Mouse (Mus musculus) right cerebral cortex, postnatal 10 days (tissue): Measurements from ENCODE around the gene Wdfy3.

Experiments used
- DNase-seq, 2 experiments: peaks; one replicate each; pipeline ENCODE4 v3.0.0; 2021; ENCODE audit warnings: low spot score in 2 of 2

The Wdfy3 gene

GRCm38 (mm10) chr5:101836221-101836620, 233.5 kb downstream of the Wdfy3 start:
- no peak for DNase-seq

DNA sequence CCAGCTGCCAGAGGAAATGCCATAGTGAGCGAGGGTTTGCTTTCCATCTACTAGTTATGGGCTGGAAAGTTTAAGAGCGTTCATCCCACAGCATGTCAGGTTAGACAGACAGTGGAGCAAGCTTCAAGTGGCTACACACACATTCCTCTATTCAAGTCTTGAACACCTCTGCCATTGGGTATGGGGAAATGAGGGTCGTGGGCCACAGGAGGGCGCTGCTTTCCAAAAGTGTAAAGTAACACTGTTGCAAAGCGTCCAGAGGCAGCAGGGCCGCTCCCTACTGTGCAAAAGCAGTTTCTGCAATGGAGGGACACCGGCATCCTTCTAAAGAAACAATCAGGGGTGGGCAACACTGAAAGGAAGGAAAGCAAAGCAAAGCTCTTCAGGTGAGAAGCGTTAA, 235.8 kb downstream of the Wdfy3 start:
- DNase-seq: no peak

DNA sequence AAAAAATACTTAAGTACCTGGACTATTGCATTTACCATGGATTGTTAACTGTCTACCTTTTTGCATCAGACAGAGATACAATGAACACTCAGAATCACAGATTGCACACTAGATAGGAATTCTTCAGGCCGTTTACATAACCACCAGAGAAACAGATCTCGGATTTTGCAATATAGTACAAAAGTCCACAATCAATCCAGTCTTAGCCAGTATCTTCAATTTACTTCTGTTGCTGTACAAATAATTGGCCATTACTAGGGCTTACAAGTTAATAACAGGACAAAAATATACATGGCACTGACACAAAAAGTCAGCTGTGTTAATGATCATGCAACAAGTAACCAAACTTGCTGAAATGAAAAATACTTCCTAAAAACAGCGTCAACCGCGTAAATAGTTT, 236.7 kb downstream of the Wdfy3 start:
- DNase-seq: no peak

DNA sequence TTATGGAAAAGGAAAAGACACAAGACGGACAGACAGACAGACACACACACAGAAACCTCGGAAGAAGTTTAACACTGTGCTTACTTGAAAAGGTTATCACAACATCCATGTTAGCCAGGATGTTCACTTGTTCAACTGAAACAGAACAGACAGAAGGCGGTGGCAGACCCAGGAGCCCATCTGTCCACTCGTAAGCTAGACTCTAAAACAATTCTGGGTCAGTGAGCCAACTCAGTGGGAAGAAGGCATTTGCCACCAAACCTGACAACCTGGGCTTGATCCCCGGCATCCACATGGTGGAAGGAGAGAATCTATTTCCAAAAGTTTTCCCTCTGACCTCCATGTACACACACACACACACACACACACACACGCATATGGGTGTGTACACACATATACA, 237.7 kb downstream of the Wdfy3 start:
- no peak for DNase-seq

DNA sequence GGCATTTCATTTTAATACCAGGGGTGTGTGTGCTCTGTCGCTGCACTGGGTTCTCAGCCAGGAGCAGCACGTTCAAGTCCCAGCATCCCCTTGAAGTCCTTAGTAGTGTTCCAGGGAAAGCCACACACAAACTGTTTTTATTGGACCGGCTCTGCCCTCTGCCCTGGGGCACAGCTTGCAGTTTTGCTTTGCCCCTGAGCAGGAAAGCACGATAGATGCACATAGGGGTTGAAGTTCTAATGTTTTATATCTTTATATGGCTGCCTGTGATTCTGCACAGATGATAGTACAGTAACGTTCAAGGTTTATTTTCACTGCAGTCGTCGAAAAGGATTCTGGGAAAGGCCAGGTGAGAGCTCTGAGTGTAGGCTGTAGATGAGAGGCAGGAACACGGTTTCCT, 239.5 kb downstream of the Wdfy3 start:
- no peak for DNase-seq

DNA sequence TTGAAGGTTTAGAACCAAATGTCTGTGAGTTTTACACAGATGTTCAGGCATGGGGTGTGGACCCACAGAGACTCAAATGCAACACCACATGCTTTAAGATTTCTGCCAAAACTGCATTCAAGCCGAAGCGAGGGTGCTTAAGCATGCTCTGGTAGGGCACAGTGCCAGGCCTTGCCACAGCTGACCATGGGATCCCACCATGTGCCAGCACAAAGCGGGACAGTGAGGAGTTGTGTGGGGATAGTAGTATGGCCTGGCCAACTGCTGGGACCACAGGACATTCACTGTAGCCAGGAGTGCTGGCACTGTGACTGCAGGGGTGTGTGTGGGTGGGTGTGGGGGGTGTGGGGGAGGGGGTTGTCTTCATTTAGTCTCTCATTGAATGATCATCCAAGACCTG, 240.8 kb downstream of the Wdfy3 start:
- no peak for DNase-seq

- DNase-seq: no peak
These were observed 242.2 kb downstream of the Wdfy3 start for GRCm38 (mm10) chr5:101827477-101827876.

DNA sequence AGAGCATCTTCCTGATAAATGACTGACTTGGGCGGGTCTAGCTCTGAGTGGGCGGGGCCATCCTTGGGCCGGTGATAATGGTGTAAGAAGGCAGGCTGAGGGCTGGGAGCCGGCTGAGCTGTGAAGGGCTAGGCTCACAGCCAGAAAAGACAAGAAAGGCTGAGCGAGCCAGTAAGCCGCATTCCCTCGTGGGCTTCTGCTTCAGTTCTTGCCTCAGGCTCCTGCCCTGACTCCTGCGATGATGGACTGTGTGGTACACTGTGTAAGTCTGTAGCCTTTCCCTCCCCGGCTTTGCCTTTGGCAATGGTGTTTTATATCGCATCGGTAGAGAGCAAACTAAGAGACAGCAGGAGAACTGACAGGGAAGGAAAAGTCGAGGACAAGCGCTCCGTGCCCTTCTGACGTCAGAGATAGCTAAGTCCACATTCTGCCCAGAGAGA, 243.2 kb downstream of the Wdfy3 start:
- DNase-seq: peak; percentile 51 to 56

- DNase-seq: no peak
These were observed 244.4 kb downstream of the Wdfy3 start for GRCm38 (mm10) chr5:101825111-101825911.

GRCm38 (mm10) chr5:101822311-101822670, 247.4 kb downstream of the Wdfy3 start:
- no peak for DNase-seq

DNA sequence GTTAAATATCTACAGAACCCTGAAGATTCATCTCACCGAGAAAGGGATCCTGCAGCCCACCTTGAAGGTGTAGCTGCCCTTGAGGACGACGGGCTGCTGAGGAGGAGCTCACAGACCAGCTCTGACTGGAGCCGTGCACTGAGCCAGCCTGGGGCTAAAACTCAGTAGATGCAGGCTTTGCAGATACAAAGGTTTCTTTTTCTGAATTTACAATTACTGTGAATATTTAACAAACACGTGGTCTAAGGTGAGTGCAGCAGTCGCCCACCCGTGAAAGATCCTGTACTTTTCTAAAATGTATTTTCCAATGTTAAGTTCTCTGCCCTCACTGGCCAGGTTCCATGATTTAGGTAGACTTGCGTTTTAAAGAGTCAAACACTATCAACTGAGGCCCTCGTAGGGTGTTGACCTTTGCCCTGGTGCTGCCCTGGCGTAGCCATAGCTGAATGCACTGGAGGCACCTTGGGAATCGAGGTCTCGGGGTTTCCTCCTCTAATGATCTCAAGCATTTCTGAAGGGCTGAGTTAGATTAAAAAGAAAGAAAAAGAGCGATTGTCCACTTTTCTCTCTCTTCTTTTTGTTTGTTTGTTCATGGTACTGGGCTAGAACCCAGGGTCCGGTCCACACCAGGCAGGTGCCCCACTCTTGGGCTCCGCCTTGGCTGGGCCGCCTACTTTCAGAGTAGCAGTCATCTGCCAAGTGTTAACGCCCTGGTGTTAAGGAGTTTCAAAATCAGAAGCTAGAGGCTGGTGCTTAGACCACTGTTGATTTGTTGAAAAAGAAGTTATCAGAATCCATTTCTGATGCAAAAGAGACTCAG, 248.0 kb downstream of the Wdfy3 start:
- DNase-seq: no peak

DNA sequence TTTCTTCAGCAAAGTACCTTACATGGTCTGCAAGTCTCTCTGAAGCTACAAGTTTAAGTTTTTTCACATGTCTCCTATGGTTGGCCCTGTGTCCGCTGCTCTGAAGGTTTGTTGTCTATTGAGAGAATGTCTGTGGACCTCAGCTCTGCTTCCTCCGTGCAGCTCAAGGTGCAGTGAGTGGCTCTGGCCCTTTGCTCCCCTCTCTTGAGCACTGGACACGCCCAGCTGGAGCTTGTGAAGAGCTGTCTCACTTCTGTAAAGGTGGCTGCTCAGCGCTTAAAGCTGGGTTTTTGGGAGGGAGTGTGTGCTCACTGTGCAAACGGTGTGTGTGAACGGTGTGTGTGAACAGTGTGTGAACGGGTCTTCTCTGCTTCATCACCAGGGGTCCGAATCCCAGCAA, 248.7 kb downstream of the Wdfy3 start:
- DNase-seq: no peak

DNA sequence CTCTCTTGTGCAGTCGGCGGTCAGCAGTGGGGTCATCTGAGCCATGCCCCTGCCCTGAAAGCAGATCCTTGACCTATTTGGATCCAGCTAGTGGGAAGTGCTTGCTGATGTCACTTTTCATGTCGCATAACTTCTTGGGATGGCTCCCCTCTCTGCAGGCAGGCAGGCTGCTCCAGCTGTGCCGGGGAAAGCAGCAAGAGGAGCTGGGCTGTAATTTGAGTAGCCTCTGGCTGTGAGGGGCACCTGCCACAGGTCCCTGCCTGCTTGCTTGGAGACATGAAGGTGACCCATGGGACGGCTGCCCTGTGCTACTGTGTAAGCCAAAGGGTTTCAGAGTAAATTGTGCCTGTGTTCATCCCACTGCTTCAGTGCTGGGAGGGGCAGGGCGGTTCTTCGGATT, 249.9 kb downstream of the Wdfy3 start:
- DNase-seq: no peak

DNA sequence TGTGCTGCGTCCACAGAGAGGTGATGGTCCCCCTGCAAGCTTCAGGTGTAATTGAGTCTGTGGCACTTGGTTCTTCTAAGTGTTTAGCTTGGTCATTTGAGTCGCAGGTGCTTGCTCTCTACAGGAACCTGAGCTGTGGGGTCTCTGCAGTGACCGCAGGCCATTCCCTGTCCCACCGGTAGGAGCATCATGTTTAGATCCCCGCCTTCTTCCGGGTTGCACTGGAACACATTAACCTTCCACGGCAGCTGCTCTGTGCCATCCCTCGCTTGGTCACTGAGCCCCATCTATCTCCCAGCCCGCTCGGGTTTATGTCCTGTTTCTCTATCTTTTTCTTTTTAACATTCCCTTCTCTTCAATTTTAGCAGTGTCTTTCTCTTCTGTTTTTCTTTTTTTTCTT, 250.5 kb downstream of the Wdfy3 start:
- no peak for DNase-seq

DNA sequence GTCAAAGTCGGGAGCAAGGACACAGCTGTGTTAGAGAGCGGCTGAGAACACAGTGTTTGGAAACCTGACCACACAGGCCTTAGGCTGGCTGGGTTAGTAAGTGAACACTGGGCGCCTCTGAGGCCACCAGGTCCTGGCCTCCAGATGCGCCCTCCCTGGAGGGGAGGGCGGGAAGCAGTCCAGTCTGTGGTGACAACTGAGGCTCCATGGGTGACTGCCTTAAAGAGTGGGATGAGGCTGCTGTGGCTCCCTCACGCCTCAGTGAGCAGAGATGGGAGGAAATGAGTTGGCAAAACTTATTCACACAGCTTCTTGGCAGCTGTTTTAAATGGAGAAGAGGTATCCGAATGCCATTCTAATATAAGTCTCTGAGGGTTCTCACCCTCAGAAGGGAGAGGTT, 252.9 kb downstream of the Wdfy3 start:
- DNase-seq: no peak

DNA sequence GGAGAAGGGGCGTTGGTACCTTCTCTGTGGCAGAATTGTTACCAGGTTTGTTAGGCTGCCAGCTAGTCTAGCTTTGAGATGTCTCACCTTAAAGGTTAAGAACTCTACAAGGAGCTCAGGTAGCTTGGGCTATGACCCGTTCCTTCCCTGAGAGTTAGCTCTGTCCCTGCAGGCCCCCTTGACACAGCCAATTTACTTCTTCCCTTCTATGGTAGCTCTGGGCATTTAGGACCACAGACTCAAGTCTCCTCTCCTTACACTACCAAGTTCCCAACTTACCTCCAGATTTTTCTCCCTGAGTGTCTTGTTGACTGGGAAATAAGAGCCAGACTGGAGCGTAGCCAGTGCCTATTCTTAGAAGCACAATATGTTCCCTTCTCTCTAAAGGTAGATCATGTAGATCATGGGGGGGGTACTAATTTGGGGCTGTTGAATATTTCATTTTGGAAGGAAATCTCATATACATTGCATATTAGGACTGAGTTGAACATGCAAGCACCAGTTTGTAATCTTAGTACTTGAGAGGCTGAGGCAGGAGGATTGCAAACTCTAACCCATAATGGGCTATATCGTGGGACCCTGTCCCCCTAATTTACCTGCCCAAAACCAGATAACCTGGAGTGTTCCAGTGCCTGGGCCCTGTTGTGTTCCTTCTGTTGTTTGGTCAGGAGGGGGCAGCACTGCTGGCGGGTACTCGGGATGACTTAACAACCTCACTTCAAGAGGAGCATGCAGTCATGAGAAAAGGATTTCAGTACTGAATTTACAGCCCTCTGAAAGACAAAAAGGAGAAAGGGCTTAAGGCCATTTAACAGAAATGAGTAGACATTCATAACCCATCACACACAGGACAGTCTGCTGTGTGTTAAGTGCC, 258.2 kb downstream of the Wdfy3 start:
- no peak for DNase-seq

DNA sequence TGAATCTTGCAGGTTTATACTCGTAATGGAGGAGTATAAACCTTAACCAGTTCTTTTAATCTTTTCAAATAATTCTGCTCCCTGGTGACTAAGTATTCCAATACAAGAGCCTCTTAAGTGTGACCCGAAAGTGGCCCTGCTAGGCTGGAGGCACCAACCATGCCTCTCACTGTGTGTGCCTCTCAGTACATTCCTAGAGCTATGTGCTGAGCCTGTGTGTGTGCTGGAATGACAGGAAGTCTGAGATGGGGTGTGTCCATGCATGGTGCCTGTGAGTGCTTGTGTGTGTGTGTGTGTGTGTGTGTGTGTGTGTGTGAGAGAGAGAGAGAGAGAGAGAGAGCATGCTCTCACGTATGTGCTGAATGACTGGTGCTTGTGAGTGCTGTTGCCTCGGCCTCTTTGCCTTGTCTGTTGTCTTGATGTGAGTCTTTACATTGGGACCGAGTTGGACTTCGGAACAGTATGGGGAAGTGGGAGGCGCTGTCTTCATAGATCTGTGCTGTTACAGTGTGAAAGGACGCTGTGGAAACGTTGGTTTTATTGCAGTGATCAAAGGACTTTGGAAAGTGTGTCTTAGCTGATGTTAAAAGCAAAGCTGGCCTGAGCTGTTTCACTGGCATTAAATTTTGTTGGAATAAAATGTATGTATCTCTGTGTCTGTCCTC, 267.2 kb downstream of the Wdfy3 start:
- no peak for DNase-seq

DNA sequence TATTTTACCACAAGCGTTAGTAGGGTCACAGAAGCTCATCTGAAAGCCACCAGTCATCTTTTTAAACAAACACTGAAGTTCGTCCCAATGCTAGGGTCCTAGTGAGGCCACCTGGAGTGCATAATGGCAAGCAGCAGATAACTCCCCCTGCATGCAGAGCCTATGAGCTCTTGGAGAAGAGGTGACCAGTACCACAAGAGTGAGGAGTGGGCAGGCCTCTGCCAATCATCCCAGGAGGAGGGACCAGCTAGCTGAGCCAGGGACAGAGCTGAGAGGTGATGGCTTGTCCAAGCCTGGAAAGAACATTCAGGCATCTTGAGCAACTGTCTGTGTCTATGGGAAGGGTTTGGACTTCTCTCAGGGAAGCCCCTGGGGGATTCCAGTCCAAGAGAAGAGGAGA, 267.8 kb downstream of the Wdfy3 start:
- DNase-seq: no peak

DNA sequence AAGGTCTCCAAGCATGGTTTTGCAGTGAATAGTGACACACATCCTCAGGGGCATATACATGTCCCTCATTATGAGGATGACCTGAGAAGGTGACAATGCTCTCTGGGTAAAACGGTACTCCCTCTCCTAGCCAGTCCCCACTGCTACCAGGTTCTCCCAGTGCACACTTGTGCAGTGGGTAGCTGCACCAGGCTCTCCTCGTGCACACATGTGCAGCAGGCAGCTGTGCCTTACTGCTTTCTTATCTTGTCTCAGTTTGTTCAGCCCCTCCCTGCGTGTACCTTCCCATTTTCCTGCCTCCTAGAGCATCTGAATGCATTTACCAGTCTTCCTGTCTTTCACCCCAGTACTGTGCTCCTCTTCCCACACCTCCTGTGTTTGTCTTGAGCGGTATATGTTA, 277.1 kb downstream of the Wdfy3 start:
- no peak for DNase-seq

DNA sequence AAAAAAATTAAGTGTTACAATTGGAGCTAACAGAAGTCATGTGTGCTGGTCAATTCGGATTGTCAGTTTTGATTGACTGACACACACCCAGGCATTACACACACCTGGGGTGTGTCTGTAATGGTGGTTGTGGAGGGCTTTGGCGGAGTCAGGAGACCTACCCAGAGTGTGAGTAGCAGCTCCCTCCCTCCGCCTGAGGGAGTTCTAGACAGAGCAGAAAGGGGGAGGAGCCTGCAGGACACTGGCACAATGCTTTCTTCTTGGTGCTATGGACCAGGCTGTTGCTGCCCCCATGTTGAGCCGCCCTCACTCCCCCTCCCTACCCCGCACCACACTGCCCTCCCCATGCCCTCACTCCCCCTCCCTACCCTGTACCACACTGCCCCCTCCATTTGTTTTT, 279.2 kb downstream of the Wdfy3 start:
- no peak for DNase-seq

GRCm38 (mm10) chr5:101789770-101790169, 280.0 kb downstream of the Wdfy3 start:
- DNase-seq: no peak
